Mouse (Mus musculus) heart, adult 2 months (tissue): ENCODE measurements around the gene Zfp644. TPM values are rescaled to one million over a fixed set of nuclear protein-coding genes. Genes with fewer than 3 reads are reported as not detected.

Experiments
- DNase-seq, 2 experiments: peaks; one replicate each; pipeline ENCODE4 v3.0.0; 2021
- H3K27ac ChIP-seq: fragments of 200-600 bp; 2 replicates; pipeline ENCODE4 v1.8.1; 2022
- H3K27me3 ChIP-seq: fragments of 200-500 bp; 2 replicates; pipeline ENCODE4 v1.6.1; 2012; ENCODE audit warnings: mild to moderate bottlenecking, low read length, inconsistent platforms, mixed read lengths; ENCODE audit not compliant: control insufficient read depth, insufficient read depth
- H3K36me3 ChIP-seq: fragments of 200-500 bp; 2 replicates; pipeline ENCODE4 v1.6.1; 2012; ENCODE audit warnings: low read length, inconsistent platforms; ENCODE audit not compliant: control insufficient read depth, insufficient read depth
- H3K4me1 ChIP-seq: fragments of 200-500 bp; 2 replicates; pipeline ENCODE4 v1.6.1; 2011; ENCODE audit warnings: low read length; ENCODE audit not compliant: control insufficient read depth, insufficient read depth
- H3K4me3 ChIP-seq: fragments of 200-600 bp; 2 replicates; pipeline ENCODE4 v1.8.1; 2022
- H3K79me2 ChIP-seq: fragments of 200-500 bp; replicated peaks from 2 replicates; pipeline ENCODE4 v1.6.1; 2012; ENCODE audit warnings: mild to moderate bottlenecking, inconsistent platforms, low read length, moderate library complexity, mixed read lengths; ENCODE audit not compliant: control insufficient read depth, insufficient read depth
- H3K9ac ChIP-seq: fragments of 200-500 bp; 2 replicates; pipeline ENCODE4 v1.6.1; 2012; ENCODE audit warnings: low read depth, mild to moderate bottlenecking, control low read depth, inconsistent platforms, low read length, mixed read lengths
- CTCF ChIP-seq: fragments of 200-600 bp; IDR thresholded peaks from 2 replicates; pipeline ENCODE4 v1.8.1; 2022; ENCODE audit warnings: antibody characterized with exemption, mild to moderate bottlenecking, moderate library complexity
- EP300 ChIP-seq: fragments of 200-500 bp; IDR thresholded peaks from 2 replicates; pipeline ENCODE4 v1.6.1; 2011; ENCODE audit warnings: low read depth, low read length, control low read depth; ENCODE audit not compliant: insufficient read depth
- POLR2A ChIP-seq: fragments of 200-500 bp; IDR thresholded peaks from 2 replicates; pipeline ENCODE4 v1.6.1; 2011; ENCODE audit warnings: mild to moderate bottlenecking, low read depth, low read length, control low read depth; ENCODE audit not compliant: insufficient read depth
- WGBS: fragments of 180-500 bp; shearing (Covaris S2); methylation state at CpG from one replicate; pipeline ENCODE4 v1.1.7; 2018; 5-methylcytosine and 5-hydroxymethylcytosine counted together
- intact Hi-C: fragments of 180-260 bp; cut with DNase I; formaldehyde crosslinking; loops from one replicate; pipeline ENCODE4 v1.15.1; 2025
- polyA plus RNA-seq: library from polyadenylated mRNA; depleted of rRNA; stranded (reverse); fragments of >200 nt; gene quantifications from 2 replicates; pipeline ENCODE4 v1.2.3, GENCODE M21; 2012
- total RNA-seq, 2 experiments: library from RNA; stranded (reverse); gene quantifications; 2 replicates each; pipeline ENCODE4 v1.2.3; 2021

Gene Zfp644
- total and polyA plus RNA-seq, 3 experiments, result 9.5 to 58.9 (median 53.7) TPM

DNA sequence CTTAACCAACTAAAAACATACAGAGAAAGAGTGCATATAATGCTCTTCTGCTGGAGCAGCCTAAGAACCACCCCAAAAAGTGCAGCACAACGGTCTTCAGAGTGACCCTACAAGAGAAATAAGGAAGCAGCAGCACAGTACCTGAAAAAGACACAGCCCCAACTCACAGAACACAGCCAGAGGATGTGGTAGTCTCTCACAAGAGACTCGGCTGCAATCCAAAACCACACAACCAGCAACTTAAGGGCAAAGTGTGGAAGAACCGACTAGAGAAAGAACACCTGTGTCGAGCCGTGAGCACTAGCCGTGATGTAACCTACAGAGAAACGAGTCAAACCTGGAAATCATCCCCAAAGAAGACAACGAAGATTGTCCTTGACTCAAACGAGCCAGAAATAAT, 20.3 kb downstream of the Zfp644 start:
- no peak overlapping the region for H3K9ac ChIP-seq
- H3K36me3 ChIP-seq, result peaks cover 10% of the 10 kb centered on the region
- WGBS, result 88% methylated on average over 9 of the region's 9 CpGs
- no peak overlapping the region for H3K27ac ChIP-seq
- peaks cover 11% of the 10 kb centered on the region for H3K4me1 ChIP-seq
- H3K27me3 ChIP-seq, result no peaks in the 10 kb centered on the region
- H3K4me3 ChIP-seq, result no peak overlapping the region
- H3K79me2 ChIP-seq, result peaks cover 6% of the 10 kb centered on the region
- no peak for DNase-seq
- TF ChIP-seq EP300 (no peak), CTCF (no peak), POLR2A (no peak)
- intact Hi-C loops, result no loop called here

DNA sequence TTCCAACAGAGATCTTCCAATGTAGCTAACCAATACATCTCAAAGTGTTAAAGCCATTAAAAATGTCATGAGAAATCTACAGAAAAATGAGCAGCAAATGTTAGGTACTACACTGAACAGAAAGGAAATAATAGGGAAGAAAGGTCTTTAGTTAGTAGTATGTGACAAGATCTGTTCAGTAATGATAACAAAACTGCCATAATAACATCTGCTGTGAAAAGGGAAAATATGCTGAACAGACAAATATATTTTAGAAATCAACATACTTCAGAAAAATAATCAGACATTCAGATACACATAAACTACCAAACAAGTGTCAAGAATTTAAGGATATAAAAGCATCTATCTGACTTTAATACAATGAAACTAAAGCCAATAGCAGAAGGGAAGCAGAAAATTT, 24.5 kb downstream of the Zfp644 start:
- Histone ChIP-seq H3K4me1 (peaks cover 13% of the 10 kb centered on the region), H3K4me3 (no peak overlapping the region), H3K9ac (no peak overlapping the region), H3K36me3 (peaks cover 13% of the 10 kb centered on the region), H3K79me2 (peaks cover 12% of the 10 kb centered on the region), H3K27me3 (no peaks in the 10 kb centered on the region), H3K27ac (no peak overlapping the region)
- DNase-seq, result no peak
- intact Hi-C loops, result no loop called here
- no peak for TF ChIP-seq CTCF
- TF ChIP-seq POLR2A, result no peak
- TF ChIP-seq EP300, result no peak

DNA sequence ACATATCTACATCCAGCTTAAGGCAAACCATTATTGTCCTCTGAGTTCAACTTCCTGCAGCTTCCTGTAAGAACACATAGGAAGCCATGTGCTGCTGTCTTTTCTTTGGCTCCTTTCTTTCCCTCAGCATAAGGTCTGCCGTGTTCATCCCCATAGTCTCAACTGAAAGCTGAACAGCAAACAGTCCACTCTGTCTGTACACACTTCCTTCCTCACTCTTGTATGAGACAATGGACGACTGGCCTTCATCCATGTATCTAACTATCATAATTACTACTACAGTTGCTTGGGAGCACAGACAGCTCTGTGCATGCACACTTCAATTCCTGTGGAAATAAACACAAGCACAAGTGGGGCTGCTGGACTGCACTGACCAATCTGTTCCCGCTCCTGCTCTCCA, 25.2 kb downstream of the Zfp644 start:
- intact Hi-C loops, result no loop called here
- no peak for DNase-seq
- H3K27ac ChIP-seq, result no peak overlapping the region

DNA sequence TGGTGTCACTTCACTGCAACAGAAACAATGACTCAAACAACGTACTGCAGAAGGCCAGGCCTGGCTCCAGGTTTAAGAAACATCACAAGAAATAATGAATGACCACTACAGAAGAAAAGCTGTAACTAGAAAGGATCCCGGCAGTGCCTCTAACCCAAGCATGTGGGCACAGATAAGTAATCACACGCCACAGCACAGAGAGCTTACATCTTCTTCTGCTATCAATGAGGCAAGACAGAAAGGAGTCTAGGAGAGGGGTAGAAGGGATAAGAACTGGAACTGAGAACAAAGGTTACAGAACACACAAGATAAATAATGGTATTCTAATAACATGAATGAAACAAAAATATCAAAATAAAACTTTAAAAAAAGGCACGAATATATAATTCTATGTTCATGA, 32.2 kb downstream of the Zfp644 start:
- Histone ChIP-seq H3K36me3 (no peaks in the 10 kb centered on the region), H3K79me2 (peaks cover 17% of the 10 kb centered on the region), H3K27ac (no peak overlapping the region), H3K4me1 (peaks cover 2% of the 10 kb centered on the region), H3K9ac (no peak overlapping the region), H3K27me3 (no peaks in the 10 kb centered on the region), H3K4me3 (no peak overlapping the region)
- 63% methylated on average over 4 of the region's 4 CpGs for WGBS
- intact Hi-C loops, result no loop called here
- DNase-seq, result no peak
- no peak for TF ChIP-seq EP300
- TF ChIP-seq CTCF, result no peak
- TF ChIP-seq POLR2A, result no peak

More for the DNA sequence above, 25.2 kb downstream of the Zfp644 start:
- no peaks in the 10 kb centered on the region for H3K27me3 ChIP-seq
- WGBS, result 26% methylated on average over 3 of the region's 3 CpGs
- TF ChIP-seq EP300, result no peak
- no peak for TF ChIP-seq POLR2A
- TF ChIP-seq CTCF, result no peak
- H3K4me3 ChIP-seq, result no peak overlapping the region
- no peak overlapping the region for H3K9ac ChIP-seq
- H3K36me3 ChIP-seq, result peaks cover 13% of the 10 kb centered on the region
- peaks cover 13% of the 10 kb centered on the region for H3K79me2 ChIP-seq
- H3K4me1 ChIP-seq, result peaks cover 13% of the 10 kb centered on the region

DNA sequence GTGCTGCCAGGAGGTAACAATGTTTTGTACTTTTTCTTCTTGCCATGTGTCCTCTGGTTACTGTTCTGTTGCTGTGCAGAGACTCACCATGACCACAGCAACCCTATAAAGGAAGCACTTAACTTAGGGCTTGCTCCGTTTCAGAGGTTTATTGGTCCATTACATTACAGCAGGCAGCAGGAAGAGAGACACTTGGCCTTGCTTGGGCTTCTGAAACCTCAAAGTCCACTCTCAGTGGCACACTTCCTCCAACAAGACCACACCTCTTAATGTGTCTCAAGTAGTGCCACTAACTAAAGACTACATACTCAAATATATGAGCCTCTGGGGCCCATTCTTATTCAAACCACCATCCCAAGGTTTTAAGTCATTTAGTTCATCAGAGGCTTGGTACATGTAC, 36.2 kb downstream of the Zfp644 start:
- H3K27ac ChIP-seq, result no peak overlapping the region
- H3K36me3 ChIP-seq, result no peaks in the 10 kb centered on the region
- no peaks in the 10 kb centered on the region for H3K27me3 ChIP-seq
- no peak overlapping the region for H3K4me3 ChIP-seq
- no peak for TF ChIP-seq CTCF
- no peak for TF ChIP-seq POLR2A
- TF ChIP-seq EP300, result no peak
- peaks cover 12% of the 10 kb centered on the region for H3K79me2 ChIP-seq
- DNase-seq, result no peak
- H3K4me1 ChIP-seq, result peaks cover 3% of the 10 kb centered on the region
- 38% methylated on average over 1 of the region's 1 CpGs for whole genome bisulfite sequencing
- no peak overlapping the region for H3K9ac ChIP-seq
- intact Hi-C loops, result no loop called here

DNA sequence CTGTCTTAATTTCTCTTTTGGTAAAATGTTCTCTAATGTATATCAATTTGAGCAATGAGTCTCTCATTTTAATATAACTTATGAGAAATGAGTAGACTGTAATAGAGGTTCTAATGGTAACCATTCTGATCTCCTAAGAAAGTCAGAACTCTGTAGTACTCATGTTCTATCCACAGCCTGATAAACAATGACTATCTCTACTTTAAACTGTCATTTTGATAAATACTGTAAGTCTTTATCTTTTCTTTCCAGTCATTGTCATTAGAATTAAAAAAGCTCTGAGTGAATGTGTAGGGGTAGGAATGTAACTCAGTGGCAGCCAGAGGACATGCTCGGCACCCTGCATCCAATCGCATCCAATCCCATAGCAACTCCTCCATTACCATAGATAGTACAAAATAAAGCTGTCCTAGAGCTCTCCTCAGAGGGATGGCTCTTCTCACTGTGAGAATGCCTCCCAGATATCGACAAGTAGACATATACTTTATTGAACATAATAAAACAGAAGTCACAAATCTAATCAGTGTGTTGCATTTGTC, 44.2 kb downstream of the Zfp644 start:
- no peak overlapping the region for H3K9ac ChIP-seq
- DNase-seq, result no peak
- peaks cover 1% of the 10 kb centered on the region for H3K4me1 ChIP-seq
- no peak overlapping the region for H3K27ac ChIP-seq
- no peaks in the 10 kb centered on the region; the same call in 1 of the 2 replicates for H3K36me3 ChIP-seq
- H3K27me3 ChIP-seq, result no peaks in the 10 kb centered on the region
- no peaks in the 10 kb centered on the region; the same call in 1 of the 2 replicates for H3K79me2 ChIP-seq
- WGBS, result 84% methylated on average over 3 of the region's 3 CpGs
- intact Hi-C loops, result loop anchor here (5.0 kb wide), 1 partner anchor 191 kb away; no protein-coding TSS in a partner anchor
- H3K4me3 ChIP-seq, result no peak overlapping the region
- TF ChIP-seq EP300 (no peak), POLR2A (no peak), CTCF (no peak)
